Mouse (Mus musculus): ENCODE data around the gene Dcaf10.

GRCm38 (mm10) chr4:45374879-45375278, 33.0 kb downstream of the Dcaf10 start:
- TF ChIP-seq GATA1 (IDR thresholded peaks at IDR 0.05; ENCODE audit: borderline replicate concordance, low read length), result no peak
- TF ChIP-seq POLR2AphosphoS5 (IDR thresholded peaks at IDR 0.05; ENCODE audit: insufficient replicate concordance, low read depth, low read length), result no peak
- TF ChIP-seq CTCF (IDR thresholded peaks at IDR 0.05; ENCODE audit: low read depth, low read length), result no peak
- TF ChIP-seq TAL1 (conservative IDR thresholded peaks at IDR 0.05; ENCODE audit: low read depth, low read length), result no peak

Data from G1E (cell line).